Mouse (Mus musculus): ENCODE data around the gene 5730455P16Rik.
"Not testable (repeated sequence)": the region's sequence is repeated elsewhere in the genome, so short reads cannot be mapped to it uniquely, and the experiment has no call there.

5730455P16Rik gene

GRCm38 (mm10) chr11:80377712-80378451 lies at the start of gene 5730455P16Rik:
Gene 5730455P16Rik, minus strand, starts transcription at chr11:80378034.
- DNase-seq (ENCODE audit: low spot score), result peak; percentile 70

- DNase-seq (ENCODE audit: low spot score), result not testable (repeated sequence)
Measured at GRCm38 (mm10) chr11:80426029-80426813, 48.4 kb upstream of the 5730455P16Rik start.

- no peak for DNase-seq (ENCODE audit: low spot score)
Measured at GRCm38 (mm10) chr11:80425247-80425778, 47.5 kb upstream of the 5730455P16Rik start.

GRCm38 (mm10) chr11:80424691-80425090 lies 46.9 kb upstream of the 5730455P16Rik start:
- DNase-seq (ENCODE audit: low spot score), result no peak

GRCm38 (mm10) chr11:80421421-80422047 lies 43.7 kb upstream of the 5730455P16Rik start:
- no peak for DNase-seq (ENCODE audit: low spot score)

GRCm38 (mm10) chr11:80420202-80420984 lies 42.6 kb upstream of the 5730455P16Rik start:
- no peak for DNase-seq (ENCODE audit: low spot score)

GRCm38 (mm10) chr11:80419743-80420142 lies 41.9 kb upstream of the 5730455P16Rik start:
- no peak for DNase-seq (ENCODE audit: low spot score)

GRCm38 (mm10) chr11:80417085-80417484 lies 39.3 kb upstream of the 5730455P16Rik start:
- no peak for DNase-seq (ENCODE audit: low spot score)

- DNase-seq (ENCODE audit: low spot score), result no peak
Measured at GRCm38 (mm10) chr11:80410377-80410776, 32.5 kb upstream of the 5730455P16Rik start.

- DNase-seq (ENCODE audit: low spot score), result not testable (repeated sequence)
Measured at GRCm38 (mm10) chr11:80407878-80408277, 30.0 kb upstream of the 5730455P16Rik start.

- no peak for DNase-seq (ENCODE audit: low spot score)
Measured at GRCm38 (mm10) chr11:80396617-80397016, 18.8 kb upstream of the 5730455P16Rik start.

GRCm38 (mm10) chr11:80395930-80396329 lies 18.1 kb upstream of the 5730455P16Rik start:
- no peak for DNase-seq (ENCODE audit: low spot score)

GRCm38 (mm10) chr11:80391407-80392120 lies 13.7 kb upstream of the 5730455P16Rik start:
- no peak for DNase-seq (ENCODE audit: low spot score)

- DNase-seq (ENCODE audit: low spot score), result no peak
Measured at GRCm38 (mm10) chr11:80389885-80390284, 12.1 kb upstream of the 5730455P16Rik start.

GRCm38 (mm10) chr11:80386790-80387189 lies 9.0 kb upstream of the 5730455P16Rik start:
- DNase-seq (ENCODE audit: low spot score), result no peak

GRCm38 (mm10) chr11:80385055-80385454 lies 7.2 kb upstream of the 5730455P16Rik start:
- DNase-seq (ENCODE audit: low spot score), result no peak

GRCm38 (mm10) chr11:80384461-80384860 lies 6.6 kb upstream of the 5730455P16Rik start:
- no peak for DNase-seq (ENCODE audit: low spot score)

GRCm38 (mm10) chr11:80383626-80384046 lies 5.8 kb upstream of the 5730455P16Rik start:
- peak; percentile 50 for DNase-seq (ENCODE audit: low spot score)

GRCm38 (mm10) chr11:80383019-80383625 lies 5.3 kb upstream of the 5730455P16Rik start, which contains the start of gene Zfp207:
Gene Zfp207, plus strand, starts transcription at chr11:80383279.
- peak; percentile 98 for DNase-seq (ENCODE audit: low spot score)

GRCm38 (mm10) chr11:80382626-80383018 lies 4.8 kb upstream of the 5730455P16Rik start:
- DNase-seq (ENCODE audit: low spot score), result peak; percentile 14

All from lung, postnatal 25 days (tissue).